Mouse (Mus musculus): ENCODE results near the gene Dmwd. TPM values are rescaled to one million over a fixed set of nuclear protein-coding genes. Genes with fewer than 3 reads are reported as not detected.

The Dmwd gene
- total RNA-seq (2021), result 10 to 100 TPM; 22.1 to 25.5 TPM
- long read RNA-seq, experiment 1, transcript Dmwd-201 (5 exons, 2,494 nt), result minor isoform, 17 of 50 reads
- long read RNA-seq, experiment 1, transcript Dmwd-202 (4 exons, 2,388 nt), result major isoform, 24 of 50 reads
- long read RNA-seq, experiment 1, partial matches to known transcripts, result 6 of 50 reads
- long read RNA-seq, experiment 1, other reads (novel, unspliced or antisense), result 3 of 50 reads
- long read RNA-seq, experiment 2, transcript Dmwd-202 (4 exons, 2,388 nt), result major isoform, 27 of 56 reads
- long read RNA-seq, experiment 2, transcript Dmwd-201 (5 exons, 2,494 nt), result minor isoform, 20 of 56 reads
- long read RNA-seq, experiment 2, partial matches to known transcripts, result 8 of 56 reads
- long read RNA-seq, experiment 2, other reads (novel, unspliced or antisense), result 1 of 56 reads

DNA sequence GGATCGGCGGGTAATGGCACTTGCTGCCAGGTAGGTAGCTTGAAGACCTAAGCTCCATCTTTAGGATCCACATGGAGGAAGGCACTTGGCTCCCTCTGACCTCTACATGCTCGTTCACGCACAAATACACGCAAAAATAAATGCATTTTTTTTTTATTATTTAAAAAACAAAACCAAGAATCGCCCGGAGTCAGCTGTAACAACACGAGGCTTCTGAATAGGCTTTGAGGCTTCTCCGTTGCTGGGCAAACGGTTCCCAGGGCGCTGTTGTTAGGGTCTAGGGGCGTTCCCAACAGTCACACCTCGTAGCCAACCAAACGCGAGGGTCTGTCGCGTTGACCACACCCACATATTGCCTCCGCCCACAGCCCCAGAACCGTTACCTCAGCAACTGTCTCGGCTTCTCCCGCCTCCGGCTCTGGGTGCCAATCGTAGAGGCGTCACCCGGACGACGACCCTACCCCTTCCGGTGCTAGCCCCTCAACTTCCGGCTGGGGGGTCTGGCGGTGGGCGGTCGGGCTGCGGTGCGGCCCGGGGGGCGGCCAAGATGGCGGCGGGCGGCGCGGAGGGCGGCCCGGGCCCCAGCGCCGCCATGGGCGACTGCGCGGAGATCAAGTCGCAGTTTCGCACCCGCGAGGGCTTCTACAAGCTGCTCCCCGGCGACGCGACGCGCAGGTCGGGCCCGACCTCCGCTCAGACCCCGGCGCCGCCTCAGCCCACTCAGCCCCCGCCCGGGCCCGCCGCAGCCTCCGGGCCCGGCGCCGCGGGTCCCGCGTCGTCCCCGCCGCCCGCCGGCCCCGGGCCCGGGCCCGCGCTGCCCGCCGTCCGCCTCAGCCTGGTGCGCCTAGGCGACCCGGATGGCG, at the start of gene Dmwd:
Gene Dmwd, plus strand, starts transcription at position 505 of the 863 bp plus-strand sequence.
- intact Hi-C loops (cut with DNase I; ENCODE audit: low total_unique reads), result no loop called here
- DNase-seq, result peak; percentile 96

DNA sequence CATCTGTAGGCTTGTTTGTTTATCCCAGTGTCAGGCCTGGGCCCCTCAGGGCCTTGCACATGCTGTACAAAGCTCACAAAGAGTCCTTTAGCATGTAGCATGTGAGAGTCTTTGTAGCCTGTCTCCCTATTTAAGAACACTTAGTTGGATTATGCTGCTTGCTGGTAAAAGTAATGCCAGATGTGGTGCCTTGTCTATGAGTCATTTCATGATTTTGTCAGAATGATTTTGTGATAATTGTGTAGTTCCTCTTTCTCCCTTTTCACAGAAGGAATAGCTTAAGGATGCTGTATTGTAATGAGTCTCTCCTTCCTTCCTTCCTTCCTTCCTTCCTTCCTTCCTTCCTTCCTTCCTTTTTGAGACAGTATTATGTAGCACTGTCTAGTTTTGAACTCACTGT, 48.0 kb upstream of the Dmwd start:
- no peak for DNase-seq
- intact Hi-C loops (cut with DNase I; ENCODE audit: low total_unique reads), result no loop called here

- intact Hi-C loops (cut with DNase I; ENCODE audit: low total_unique reads), result no loop called here
- DNase-seq, result no peak
These were observed 46.9 kb upstream of the Dmwd start for GRCm38 (mm10) chr7:19029084-19029653.

GRCm38 (mm10) chr7:19031641-19032040, 44.4 kb upstream of the Dmwd start:
- DNase-seq, result no peak
- intact Hi-C loops (cut with DNase I; ENCODE audit: low total_unique reads), result no loop called here

- no peak for DNase-seq
- intact Hi-C loops (cut with DNase I; ENCODE audit: low total_unique reads), result no loop called here
These were observed 31.4 kb upstream of the Dmwd start for GRCm38 (mm10) chr7:19044616-19045015.

DNA sequence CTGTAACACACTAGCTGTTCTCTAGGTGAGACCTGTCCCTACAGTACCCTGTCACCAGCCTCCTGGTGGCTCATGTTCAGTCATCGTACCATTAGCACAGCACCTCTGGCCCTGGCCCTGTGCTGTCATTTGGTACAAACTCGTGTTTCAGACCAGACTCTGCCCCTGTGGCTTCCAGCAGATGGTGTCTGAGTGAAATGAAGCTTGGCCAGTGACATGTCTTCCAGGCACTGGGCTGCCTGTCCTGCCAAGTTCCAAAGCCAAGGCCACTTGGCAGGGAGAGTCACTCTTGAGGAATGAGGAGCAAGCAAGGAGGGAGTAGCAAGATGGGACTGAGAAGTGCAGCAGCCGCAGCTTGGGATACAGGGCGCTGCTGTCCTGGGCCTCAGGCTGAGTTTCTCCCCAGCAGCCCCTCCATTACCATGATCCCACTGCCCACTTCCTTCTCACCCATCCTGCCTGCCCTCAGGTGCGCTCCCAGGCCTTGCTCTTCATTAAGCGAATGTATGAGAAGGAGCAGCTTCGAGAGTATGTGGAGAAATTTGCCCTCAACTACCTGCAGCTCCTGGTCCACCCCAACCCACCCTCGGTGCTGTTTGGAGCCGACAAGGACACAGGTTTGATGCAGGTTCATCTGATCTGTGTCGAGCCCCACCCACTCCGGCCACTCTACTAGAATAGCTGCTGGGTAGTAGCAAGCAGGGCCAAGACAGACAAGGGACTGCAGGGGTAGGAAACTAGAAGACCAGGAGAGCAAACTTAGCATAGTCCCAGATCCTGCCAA, 29.5 kb upstream of the Dmwd start:
- peak; percentile 76 for DNase-seq
- intact Hi-C loops (cut with DNase I; ENCODE audit: low total_unique reads), result no loop called here

- no peak for DNase-seq
- intact Hi-C loops (cut with DNase I; ENCODE audit: low total_unique reads), result no loop called here
These were observed 28.0 kb upstream of the Dmwd start for GRCm38 (mm10) chr7:19048006-19048527.

GRCm38 (mm10) chr7:19049252-19049651, 26.8 kb upstream of the Dmwd start:
- intact Hi-C loops (cut with DNase I; ENCODE audit: low total_unique reads), result no loop called here
- no peak for DNase-seq

GRCm38 (mm10) chr7:19050172-19050571, 25.9 kb upstream of the Dmwd start:
- no peak for DNase-seq
- intact Hi-C loops (cut with DNase I; ENCODE audit: low total_unique reads), result no loop called here

- DNase-seq, result no peak
- intact Hi-C loops (cut with DNase I; ENCODE audit: low total_unique reads), result no loop called here
These were observed 24.9 kb upstream of the Dmwd start for GRCm38 (mm10) chr7:19051161-19051560.

GRCm38 (mm10) chr7:19052345-19053135, 23.5 kb upstream of the Dmwd start:
- intact Hi-C loops (cut with DNase I; ENCODE audit: low total_unique reads), result no loop called here
- DNase-seq, result peak; percentile 53

- DNase-seq, result no peak
- intact Hi-C loops (cut with DNase I; ENCODE audit: low total_unique reads), result no loop called here
These were observed 22.9 kb upstream of the Dmwd start for GRCm38 (mm10) chr7:19053136-19053532.

DNA sequence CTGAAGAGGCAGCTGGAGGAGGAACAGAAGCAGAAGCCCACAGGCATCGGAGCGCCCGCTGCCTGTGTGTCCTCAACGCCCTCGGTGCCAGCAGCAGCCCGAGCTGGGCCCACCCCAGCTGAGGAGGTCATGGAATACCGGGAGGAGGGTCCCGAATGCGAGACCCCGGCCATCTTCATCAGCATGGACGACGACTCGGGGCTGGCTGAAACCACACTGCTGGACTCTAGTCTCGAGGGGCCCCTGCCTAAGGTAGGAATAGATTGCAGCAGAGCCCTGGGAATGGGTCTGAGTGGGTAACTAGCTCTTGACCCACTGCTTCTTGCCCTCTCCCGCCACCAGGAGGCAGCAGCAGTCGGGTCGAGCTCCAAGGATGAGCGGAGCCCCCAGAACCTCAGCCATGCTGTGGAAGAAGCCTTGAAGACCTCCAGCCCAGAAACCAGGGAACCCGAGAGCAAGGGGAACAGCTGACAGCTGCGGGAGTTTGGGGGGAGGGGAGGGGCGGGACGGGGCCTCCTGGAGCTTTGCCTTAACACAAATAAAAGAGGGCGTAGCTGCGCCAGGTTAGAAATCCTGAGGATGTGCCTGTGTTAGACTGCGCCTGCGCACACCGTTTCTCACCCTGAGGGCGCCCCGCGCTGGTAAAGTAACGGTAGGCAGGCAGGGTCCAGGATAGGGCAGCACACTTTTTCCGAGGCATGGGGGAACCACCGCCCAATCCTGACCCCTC, 21.8 kb upstream of the Dmwd start, which contains the start of gene Rsph6a:
Gene Rsph6a, plus strand, starts transcription at position 644 of the 730 bp plus-strand sequence.
- intact Hi-C loops (cut with DNase I; ENCODE audit: low total_unique reads), result no loop called here
- DNase-seq, result peak; percentile 47

DNA sequence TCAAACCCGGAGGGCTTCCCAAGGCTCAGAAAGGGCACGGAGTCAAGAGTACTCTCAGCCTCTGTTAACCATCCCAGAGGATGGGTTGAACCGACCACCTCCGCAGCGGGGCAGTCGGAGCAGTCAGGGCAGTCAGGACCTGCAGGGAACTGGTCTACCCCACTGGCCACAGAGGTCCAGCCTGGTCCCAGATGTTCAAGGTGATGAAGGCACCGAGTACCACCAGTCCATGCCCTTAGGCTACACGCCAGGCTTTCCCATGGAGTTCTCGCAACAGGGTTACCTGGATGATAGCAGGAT, 21.3 kb upstream of the Dmwd start:
- intact Hi-C loops (cut with DNase I; ENCODE audit: low total_unique reads), result no loop called here
- no peak for DNase-seq

GRCm38 (mm10) chr7:19055108-19055507, 20.9 kb upstream of the Dmwd start:
- no peak for DNase-seq
- intact Hi-C loops (cut with DNase I; ENCODE audit: low total_unique reads), result no loop called here

DNA sequence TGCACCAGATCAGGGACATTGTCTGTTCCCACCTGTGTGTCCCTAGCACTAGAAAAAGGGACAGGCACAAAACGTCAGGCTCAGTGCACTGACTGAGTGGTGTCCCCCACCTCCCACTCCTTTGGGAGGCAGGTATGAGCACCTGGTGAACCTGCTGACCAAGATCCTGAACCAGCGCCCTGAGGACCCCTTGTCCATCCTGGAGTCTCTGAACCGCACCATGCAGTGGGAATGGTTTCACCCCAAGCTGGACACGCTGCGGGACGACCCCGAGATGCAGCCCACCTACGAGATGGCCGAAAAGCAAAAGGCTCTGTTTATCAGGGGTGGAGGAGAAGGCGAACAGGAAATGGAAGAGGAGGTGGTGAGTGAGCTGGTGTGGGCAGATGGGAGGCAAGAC, 18.6 kb upstream of the Dmwd start:
- no peak for DNase-seq
- intact Hi-C loops (cut with DNase I; ENCODE audit: low total_unique reads), result no loop called here

DNA sequence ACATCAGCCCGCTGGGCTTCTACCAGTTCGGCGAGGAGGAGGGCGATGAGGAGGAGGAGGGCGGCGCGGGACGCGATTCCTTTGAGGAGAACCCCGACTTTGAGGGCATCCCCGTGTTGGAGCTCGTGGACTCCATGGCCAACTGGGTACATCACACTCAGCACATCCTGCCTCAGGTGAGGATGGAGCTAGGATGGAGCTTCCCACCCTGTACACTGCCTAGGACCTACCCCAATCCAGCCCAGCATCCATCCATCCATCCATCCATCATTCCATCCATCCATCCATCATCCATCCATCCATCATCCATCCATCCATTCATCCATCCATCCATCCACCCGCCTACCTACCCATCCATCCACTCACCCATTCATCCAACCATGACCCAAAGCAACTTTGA, 10.1 kb upstream of the Dmwd start:
- intact Hi-C loops (cut with DNase I; ENCODE audit: low total_unique reads), result no loop called here
- DNase-seq, result no peak

- intact Hi-C loops (cut with DNase I; ENCODE audit: low total_unique reads), result no loop called here
- DNase-seq, result no peak
These were observed 9.0 kb upstream of the Dmwd start for GRCm38 (mm10) chr7:19067063-19067462.
